Mouse (Mus musculus): ENCODE measurements around the gene Actrt1. TPM values are rescaled to one million over a fixed set of nuclear protein-coding genes. Genes with fewer than 3 reads are reported as not detected.

Gene Actrt1
- not detected in 2 replicates for polyA plus RNA-seq (2012; ENCODE audit: insufficient read depth, low replicate concordance)

- no peaks in the 10 kb centered on the region for H3K4me1 ChIP-seq
- no peak within 1 kb of the TSS for H3K4me3 ChIP-seq (replicated peaks)
- H3K9me3 ChIP-seq = no peaks in the 10 kb centered on the region
- H3K36me3 ChIP-seq (replicated peaks; ENCODE audit: low read length) = no peaks in the 10 kb centered on the region
- no peak for TF ChIP-seq FLI1 (IDR thresholded peaks at IDR 0.05; ENCODE audit: low read length)
- no peak for TF ChIP-seq GATA1 (IDR thresholded peaks at IDR 0.05; ENCODE audit: borderline replicate concordance, low read length)
- H3K27me3 ChIP-seq (replicated peaks) = peaks cover 2% of the 10 kb centered on the region
Observed at GRCm38 (mm10) chrX:46328707-46329106, at the start of gene Actrt1. Gene Actrt1, plus strand, starts transcription at chrX:46329007.

DNA sequence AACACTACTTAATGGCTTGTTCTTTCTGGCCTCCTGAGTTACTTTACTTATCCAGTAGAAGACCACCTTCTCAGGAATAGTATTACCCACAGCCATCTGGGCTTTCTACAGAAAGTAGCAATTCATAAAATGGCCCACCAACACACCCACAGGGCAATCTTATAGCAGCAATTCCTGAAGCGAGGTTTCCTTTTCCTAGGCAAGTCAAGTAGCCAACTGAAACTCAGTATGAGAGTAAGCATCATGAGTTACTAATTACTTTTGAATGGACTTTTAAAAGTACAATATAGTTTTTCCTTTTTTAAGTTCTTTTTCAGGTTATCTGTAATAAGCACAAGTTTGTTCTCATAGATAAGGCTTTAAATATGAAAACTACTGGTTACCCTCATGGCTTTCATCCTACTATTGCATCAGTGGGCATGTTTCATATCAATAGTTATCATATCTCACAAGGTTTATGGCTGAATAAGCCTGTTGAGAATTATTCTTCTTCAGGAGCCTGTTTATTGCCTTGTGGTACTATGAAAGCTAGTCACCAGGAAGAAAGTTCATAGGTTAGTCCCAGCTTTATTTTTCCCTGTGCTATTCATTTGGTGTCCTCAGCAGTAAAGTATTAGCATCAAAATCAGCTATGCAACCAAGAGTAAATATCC is 2.8 kb downstream of the Actrt1 start:
- Histone ChIP-seq H3K27me3 (replicated peaks) (peaks cover 2% of the 10 kb centered on the region), H3K9me3 (no peaks in the 10 kb centered on the region), H3K4me1 (no peaks in the 10 kb centered on the region), H3K4me3 (replicated peaks) (no peak overlapping the region), H3K36me3 (replicated peaks; ENCODE audit: low read length) (no peaks in the 10 kb centered on the region)
- TF ChIP-seq FLI1 (IDR thresholded peaks at IDR 0.05; ENCODE audit: low read length) = no peak
- TF ChIP-seq GATA1 (IDR thresholded peaks at IDR 0.05; ENCODE audit: borderline replicate concordance, low read length) = no peak
